Mouse (Mus musculus) C2C12 (cell line): ENCODE results near the gene Aym1. TPM values are rescaled to one million over a fixed set of nuclear protein-coding genes. Genes with fewer than 3 reads are reported as not detected.
"Not testable (repeated sequence)": the region's sequence is repeated elsewhere in the genome, so short reads cannot be mapped to it uniquely, and the experiment has no call there.

Source experiments
- H3K27me3 ChIP-seq: one replicate; pipeline ENCODE4 v1.6.1; 2011; ENCODE audit not compliant: control insufficient read depth, insufficient read depth, insufficient read length
- H3K36me3 ChIP-seq: one replicate; pipeline ENCODE4 v1.6.1; 2011; ENCODE audit not compliant: control insufficient read depth, insufficient read depth
- H3K4me3 ChIP-seq: one replicate; pipeline ENCODE4 v1.5.1; 2011; ENCODE audit warnings: mild to moderate bottlenecking, control low read depth; ENCODE audit not compliant: poor library complexity, insufficient read depth, severe bottlenecking
- H3K79me2 ChIP-seq: one replicate; pipeline ENCODE4 v1.6.1; 2011; ENCODE audit not compliant: control insufficient read depth, insufficient read depth
- H3K79me3 ChIP-seq: one replicate; pipeline ENCODE4 v1.6.1; 2011; ENCODE audit warnings: low read depth, control low read depth
- H3ac ChIP-seq: one replicate; pipeline ENCODE3; 2011; ENCODE audit warnings: low read depth; ENCODE audit not compliant: control insufficient read depth, insufficient read length
- CEBPB ChIP-seq: IDR thresholded peaks from one replicate; pipeline ENCODE4 v1.6.1; 2011; ENCODE audit warnings: low read depth, mild to moderate bottlenecking, control low read depth, moderate library complexity
- CTCF ChIP-seq: IDR thresholded peaks from one replicate; pipeline ENCODE4 v1.5.1; 2011; ENCODE audit not compliant: control insufficient read depth, insufficient read depth, insufficient read length
- FOSL1 ChIP-seq: IDR thresholded peaks from one replicate; pipeline ENCODE4 v1.8.0; 2011; ENCODE audit warnings: mild to moderate bottlenecking, low read length; ENCODE audit not compliant: poor library complexity, insufficient read depth, severe bottlenecking
- MAX ChIP-seq: IDR thresholded peaks from one replicate; pipeline ENCODE4 v1.6.1; 2011; ENCODE audit warnings: mild to moderate bottlenecking, control low read depth
- MYOD1 ChIP-seq: IDR thresholded peaks from one replicate; pipeline ENCODE4 v1.6.1; 2011; ENCODE audit warnings: low read depth; ENCODE audit not compliant: control insufficient read depth, insufficient read length
- MYOG ChIP-seq: IDR thresholded peaks from one replicate; pipeline ENCODE4 v1.6.1; 2011; ENCODE audit not compliant: control insufficient read depth, insufficient read length; ENCODE audit errors: extremely low read depth
- USF1 ChIP-seq: IDR thresholded peaks from one replicate; pipeline ENCODE4 v1.6.1; 2011; ENCODE audit warnings: low read depth, mild to moderate bottlenecking, control low read depth, moderate library complexity
- polyA plus RNA-seq: library from polyadenylated mRNA; unstranded; fragments of >200 nt; fragmentation: generic; extraction: Trizol; gene quantifications from one replicate; pipeline ENCODE4 v1.2.1, GENCODE M21; 2012; ENCODE audit warnings: missing spikeins

Aym1 gene
- polyA plus RNA-seq, 1 experiment, result not detected

GRCm38 (mm10) chr5:113357656-113358055, 562 bp downstream of the Aym1 start:
- H3K79me3 ChIP-seq, result no peaks in the 10 kb centered on the region
- no peak overlapping the region for H3ac ChIP-seq
- H3K4me3 ChIP-seq, result no peak overlapping the region
- no peak for TF ChIP-seq CTCF
- TF ChIP-seq MYOD1, result no peak
- TF ChIP-seq MAX, result no peak
- TF ChIP-seq MYOG, result no peak
- TF ChIP-seq USF1, result no peak
- TF ChIP-seq CEBPB, result no peak
- TF ChIP-seq FOSL1, result no peak
- no peaks in the 10 kb centered on the region for H3K79me2 ChIP-seq
- H3K27me3 ChIP-seq, result peaks cover 61% of the 10 kb centered on the region
- H3K36me3 ChIP-seq, result no peaks in the 10 kb centered on the region

- Histone ChIP-seq H3K27me3 (peaks cover 59% of the 10 kb centered on the region), H3K79me3 (no peaks in the 10 kb centered on the region), H3ac (no peak overlapping the region), H3K79me2 (no peaks in the 10 kb centered on the region), H3K4me3 (no peak overlapping the region), H3K36me3 (no peaks in the 10 kb centered on the region)
- TF ChIP-seq MYOG, result no peak
Measured at GRCm38 (mm10) chr5:113358833-113359232, 1.7 kb downstream of the Aym1 start.

GRCm38 (mm10) chr5:113361283-113361682, 4.2 kb downstream of the Aym1 start:
- no peak for TF ChIP-seq CTCF
- TF ChIP-seq MYOG, result no peak
- TF ChIP-seq USF1, result no peak
- no peak for TF ChIP-seq FOSL1
- TF ChIP-seq MYOD1, result no peak
- no peak for TF ChIP-seq MAX
- TF ChIP-seq CEBPB, result no peak

GRCm38 (mm10) chr5:113362258-113362996, 5.3 kb downstream of the Aym1 start:
- no peak for TF ChIP-seq MYOG
- no peak for TF ChIP-seq USF1
- TF ChIP-seq MYOD1, result no peak
- TF ChIP-seq CEBPB, result no peak
- TF ChIP-seq MAX, result no peak
- TF ChIP-seq FOSL1, result no peak
- TF ChIP-seq CTCF, result no peak
- Histone ChIP-seq H3K4me3 (no peak overlapping the region), H3ac (no peak overlapping the region), H3K27me3 (peaks cover 69% of the 10 kb centered on the region), H3K79me3 (no peaks in the 10 kb centered on the region), H3K36me3 (no peaks in the 10 kb centered on the region), H3K79me2 (no peaks in the 10 kb centered on the region)

More at GRCm38 (mm10) chr5:113361283-113361682, 4.2 kb downstream of the Aym1 start:
- no peak overlapping the region for H3K4me3 ChIP-seq
- peaks cover 66% of the 10 kb centered on the region for H3K27me3 ChIP-seq
- no peaks in the 10 kb centered on the region for H3K36me3 ChIP-seq
- H3ac ChIP-seq, result no peak overlapping the region
- no peaks in the 10 kb centered on the region for H3K79me2 ChIP-seq
- H3K79me3 ChIP-seq, result no peaks in the 10 kb centered on the region

- Histone ChIP-seq H3K79me2 (no peaks in the 10 kb centered on the region), H3K36me3 (no peaks in the 10 kb centered on the region), H3K4me3 (no peak overlapping the region), H3K79me3 (no peaks in the 10 kb centered on the region), H3ac (no peak overlapping the region), H3K27me3 (peaks cover 68% of the 10 kb centered on the region)
- TF ChIP-seq FOSL1, result no peak
- TF ChIP-seq MYOG, result no peak
- TF ChIP-seq MYOD1, result no peak
- no peak for TF ChIP-seq USF1
- no peak for TF ChIP-seq CTCF
- no peak for TF ChIP-seq MAX
- no peak for TF ChIP-seq CEBPB
Measured at GRCm38 (mm10) chr5:113363177-113363576, 6.1 kb downstream of the Aym1 start.

GRCm38 (mm10) chr5:113365921-113366320, 8.8 kb downstream of the Aym1 start:
- no peaks in the 10 kb centered on the region for H3K79me2 ChIP-seq
- H3K4me3 ChIP-seq, result no peak overlapping the region
- peaks cover 45% of the 10 kb centered on the region for H3K27me3 ChIP-seq
- no peak overlapping the region for H3ac ChIP-seq
- no peaks in the 10 kb centered on the region for H3K36me3 ChIP-seq
- H3K79me3 ChIP-seq, result no peaks in the 10 kb centered on the region
- TF ChIP-seq CTCF (peak; percentile 64), FOSL1 (no peak)

- not testable (repeated sequence) for H3K79me2 ChIP-seq, H3K36me3 ChIP-seq, H3ac ChIP-seq, H3K79me3 ChIP-seq, H3K4me3 ChIP-seq
- H3K27me3 ChIP-seq, result peaks cover 36% of the 10 kb centered on the region
Measured at GRCm38 (mm10) chr5:113367726-113368125, 10.6 kb downstream of the Aym1 start.
